Mouse (Mus musculus): ENCODE data around the gene Sstr4.

Sstr4 gene

GRCm38 (mm10) chr2:148432346-148432745 is 37.2 kb downstream of the Sstr4 start:
- no peak for DNase-seq

DNA sequence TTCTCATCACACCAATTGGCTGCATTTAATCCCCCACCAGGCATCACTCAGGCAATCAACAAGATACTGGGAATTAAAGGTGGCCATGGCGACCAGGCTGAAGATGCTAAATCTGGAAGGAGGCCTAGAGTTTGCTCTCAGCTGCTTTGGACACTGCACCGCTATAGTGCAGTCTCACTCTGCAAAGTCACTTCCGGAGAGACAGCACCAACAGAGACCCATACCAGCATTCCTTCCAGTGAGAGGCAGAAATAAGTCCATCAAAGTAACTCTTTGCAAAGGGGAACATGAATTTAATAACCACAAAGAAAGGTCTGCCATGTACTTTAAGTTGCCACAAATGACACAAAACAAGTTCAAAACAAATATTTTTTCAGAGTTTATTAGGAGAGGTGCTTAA is 41.1 kb downstream of the Sstr4 start:
- no peak for DNase-seq

- DNase-seq = no peak
These were observed 44.6 kb downstream of the Sstr4 start for GRCm38 (mm10) chr2:148439691-148440276.

DNA sequence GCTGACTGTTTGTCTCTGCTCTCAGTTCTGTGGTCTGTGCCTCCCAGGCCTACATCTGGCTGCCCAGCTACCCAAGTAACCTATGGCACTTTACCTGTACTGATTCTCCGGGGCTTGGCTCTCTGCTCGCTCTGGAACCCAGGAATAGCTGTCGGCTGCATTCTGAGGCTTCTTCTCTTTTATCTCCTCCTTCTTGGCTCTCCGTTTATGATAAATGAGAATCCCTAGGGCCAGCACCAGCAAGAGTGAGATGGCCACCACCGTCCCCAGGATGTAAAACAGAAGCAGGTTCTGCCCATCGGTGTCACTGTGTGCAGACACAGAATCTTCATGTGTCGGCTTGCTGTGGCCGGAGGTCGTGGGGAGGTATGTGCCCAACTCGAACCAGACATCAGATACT is 46.3 kb downstream of the Sstr4 start:
- no peak for DNase-seq

- DNase-seq = no peak
These were observed 47.0 kb downstream of the Sstr4 start for GRCm38 (mm10) chr2:148442172-148442571.

GRCm38 (mm10) chr2:148442710-148443109 is 47.6 kb downstream of the Sstr4 start:
- DNase-seq = no peak

- no peak for DNase-seq
These were observed 48.3 kb downstream of the Sstr4 start, which contains the start of gene Cd93 for GRCm38 (mm10) chr2:148443249-148443958. TSS of gene Cd93 (minus strand) at chr2:148443563.

GRCm38 (mm10) chr2:148444472-148444871 is 49.3 kb downstream of the Sstr4 start:
- no peak for DNase-seq

- no peak for DNase-seq
These were observed 50.5 kb downstream of the Sstr4 start for GRCm38 (mm10) chr2:148445616-148446015.

All from right cerebral cortex, adult 18-20 months (tissue).